Mouse (Mus musculus) liver, adult 2 months (tissue): ENCODE measurements around the gene Fgf2. TPM values are rescaled to one million over a fixed set of nuclear protein-coding genes. Genes with fewer than 3 reads are reported as not detected.

Experiments
- DNase-seq: peaks from one replicate; pipeline ENCODE4 v3.0.0-alpha.2; 2011; ENCODE audit warnings: low read depth, low spot score; ENCODE audit errors: extremely low read depth
- H3K27ac ChIP-seq: fragments of 200-500 bp; replicated peaks from 2 replicates; pipeline ENCODE4 v1.5.1; 2012; ENCODE audit warnings: low read depth, mild to moderate bottlenecking, control low read depth, inconsistent platforms, low read length; ENCODE audit not compliant: insufficient read depth
- H3K27me3 ChIP-seq: fragments of 200-500 bp; 2 replicates; pipeline ENCODE4 v1.6.1; 2012; ENCODE audit warnings: mild to moderate bottlenecking, moderate library complexity, low read length, inconsistent platforms; ENCODE audit not compliant: control insufficient read depth, insufficient read depth
- H3K36me3 ChIP-seq: fragments of 200-500 bp; 2 replicates; pipeline ENCODE4 v1.6.1; 2012; ENCODE audit warnings: low read length, inconsistent platforms; ENCODE audit not compliant: control insufficient read depth, insufficient read depth
- H3K4me1 ChIP-seq: fragments of 200-500 bp; 2 replicates; pipeline ENCODE4 v1.6.1; 2011; ENCODE audit warnings: low read length; ENCODE audit not compliant: control insufficient read depth, insufficient read depth
- H3K4me3 ChIP-seq: fragments of 200-500 bp; 2 replicates; pipeline ENCODE4 v1.5.1; 2011; ENCODE audit warnings: low read depth, mild to moderate bottlenecking, control low read depth, low read length, moderate library complexity; ENCODE audit not compliant: insufficient read depth
- H3K79me2 ChIP-seq: fragments of 200-500 bp; 2 replicates; pipeline ENCODE4 v1.6.1; 2012; ENCODE audit warnings: inconsistent platforms, mild to moderate bottlenecking, low read length, moderate library complexity; ENCODE audit not compliant: control insufficient read depth, insufficient read depth
- H3K9ac ChIP-seq: fragments of 200-500 bp; 2 replicates; pipeline ENCODE4 v1.6.1; 2012; ENCODE audit warnings: low read depth, mild to moderate bottlenecking, control low read depth, inconsistent platforms, low read length
- CTCF ChIP-seq: fragments of 200-500 bp; IDR thresholded peaks from 2 replicates; pipeline ENCODE4 v1.5.1; 2011; ENCODE audit warnings: low read depth, low read length, control low read depth
- POLR2A ChIP-seq: fragments of 200-500 bp; IDR thresholded peaks from 2 replicates; pipeline ENCODE4 v1.6.1; 2011; ENCODE audit warnings: low read length, control low read depth; ENCODE audit not compliant: insufficient read depth; ENCODE audit errors: extremely low read depth
- WGBS: fragments of 180-500 bp; shearing (Covaris S2); methylation state at CpG from one replicate; pipeline ENCODE4 v1.1.7; 2018; 5-methylcytosine and 5-hydroxymethylcytosine counted together
- polyA plus RNA-seq: library from polyadenylated mRNA; depleted of rRNA; stranded (reverse); fragments of >200 nt; gene quantifications from 2 replicates; pipeline ENCODE4 v1.2.3, GENCODE M21; 2012
- total RNA-seq: library from RNA; depleted of rRNA; stranded (reverse); fragments of >200 nt; gene quantifications from 2 replicates; pipeline ENCODE4 v1.2.3, GENCODE M21; 2014

The Fgf2 gene
- total and polyA plus RNA-seq, 2 experiments, result 0.11 to 0.46 TPM

DNA sequence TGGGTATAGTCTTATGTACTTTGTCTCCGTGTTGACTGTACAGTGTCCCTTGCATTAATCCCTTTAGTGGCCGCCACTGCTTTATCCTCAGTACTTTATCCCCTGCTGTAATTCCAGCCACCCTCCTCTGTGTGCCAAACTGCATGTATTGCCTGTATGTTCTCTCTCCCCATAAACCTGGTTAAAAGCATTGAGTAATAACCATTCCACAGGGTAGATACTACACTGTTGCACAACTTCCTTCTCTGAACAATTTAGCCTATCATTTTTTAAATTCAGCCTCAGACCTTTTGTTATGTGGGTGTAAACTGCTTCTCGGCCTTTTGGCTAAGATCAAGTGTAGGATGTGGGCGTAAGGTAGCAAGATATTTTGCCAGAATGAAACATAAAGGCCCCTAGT, 17.0 kb downstream of the Fgf2 start:
- Histone ChIP-seq H3K4me3 (no peak overlapping the region), H3K4me1 (no peaks in the 10 kb centered on the region), H3K36me3 (no peaks in the 10 kb centered on the region), H3K9ac (no peak overlapping the region), H3K79me2 (no peaks in the 10 kb centered on the region), H3K27me3 (no peaks in the 10 kb centered on the region), H3K27ac (no peak overlapping the region)
- DNase-seq, result no peak
- TF ChIP-seq CTCF, result no peak
- 88% methylated on average over 4 of the region's 4 CpGs for WGBS

DNA sequence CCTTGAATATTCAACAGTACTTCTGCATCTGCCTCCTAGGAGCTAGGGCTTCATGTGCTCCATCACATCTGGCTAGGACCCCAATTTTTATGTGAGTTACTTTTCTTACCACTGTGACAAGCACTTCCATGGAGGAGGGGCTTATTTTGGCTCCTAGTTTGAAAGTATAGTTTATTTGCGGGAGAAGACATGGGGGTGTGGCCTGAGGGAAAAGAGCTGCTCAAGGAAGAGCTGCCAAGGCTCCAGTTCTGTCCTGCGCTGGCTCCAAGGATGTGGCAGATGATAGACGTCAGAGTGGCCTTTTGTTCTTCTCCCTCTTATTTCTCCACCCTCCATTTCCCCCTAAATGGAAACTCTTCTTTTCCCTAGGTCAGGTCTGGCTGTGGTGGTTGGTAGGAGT, 17.8 kb downstream of the Fgf2 start:
- no peak overlapping the region for H3K27ac ChIP-seq
- WGBS, result 63% methylated on average over 3 of the region's 3 CpGs
- H3K4me1 ChIP-seq, result no peaks in the 10 kb centered on the region
- H3K4me3 ChIP-seq, result no peak overlapping the region
- no peaks in the 10 kb centered on the region for H3K79me2 ChIP-seq
- DNase-seq, result no peak
- H3K9ac ChIP-seq, result no peak overlapping the region
- no peaks in the 10 kb centered on the region for H3K36me3 ChIP-seq
- H3K27me3 ChIP-seq, result no peaks in the 10 kb centered on the region
- no peak for TF ChIP-seq CTCF
- no peak for TF ChIP-seq POLR2A

DNA sequence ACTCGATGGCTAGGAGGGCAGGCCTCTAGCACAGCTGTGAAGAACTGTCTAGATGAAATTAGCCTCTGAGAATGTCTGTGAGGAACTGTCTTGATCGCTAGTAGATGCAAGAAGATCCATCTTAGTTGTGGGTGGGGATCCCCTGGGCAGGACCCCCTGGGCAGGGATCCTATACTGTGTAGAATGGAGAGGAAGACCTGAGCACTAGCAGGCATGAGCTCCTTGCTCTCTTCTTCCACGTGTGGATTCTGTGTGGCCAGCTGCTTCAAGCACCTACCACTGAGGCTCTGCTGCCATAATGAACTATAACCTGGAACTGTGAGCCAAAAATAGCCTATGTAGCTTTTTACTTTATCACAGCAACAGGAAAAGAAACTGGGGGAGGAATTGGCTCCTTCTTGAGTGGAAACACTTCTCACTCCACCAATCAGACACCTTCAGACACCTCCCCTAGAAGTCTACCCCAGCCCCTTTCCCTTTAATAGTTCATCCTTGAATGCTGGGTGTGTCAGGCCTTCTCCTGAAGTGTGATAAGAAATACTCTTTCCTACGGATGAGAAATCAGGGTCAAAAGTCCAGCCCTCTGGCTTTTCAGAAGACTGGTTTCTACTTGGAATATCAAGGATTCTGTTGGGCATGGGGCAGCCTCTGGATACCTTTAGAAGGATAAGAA, 18.4 kb downstream of the Fgf2 start:
- no peak for TF ChIP-seq CTCF
- no peak for TF ChIP-seq POLR2A
- H3K4me3 ChIP-seq, result no peak overlapping the region
- no peaks in the 10 kb centered on the region for H3K36me3 ChIP-seq
- H3K4me1 ChIP-seq, result no peaks in the 10 kb centered on the region
- no peaks in the 10 kb centered on the region for H3K27me3 ChIP-seq
- H3K27ac ChIP-seq, result no peak overlapping the region
- H3K79me2 ChIP-seq, result no peaks in the 10 kb centered on the region
- WGBS, result 51% methylated on average over 4 of the region's 4 CpGs
- no peak for DNase-seq
- H3K9ac ChIP-seq, result no peak overlapping the region

DNA sequence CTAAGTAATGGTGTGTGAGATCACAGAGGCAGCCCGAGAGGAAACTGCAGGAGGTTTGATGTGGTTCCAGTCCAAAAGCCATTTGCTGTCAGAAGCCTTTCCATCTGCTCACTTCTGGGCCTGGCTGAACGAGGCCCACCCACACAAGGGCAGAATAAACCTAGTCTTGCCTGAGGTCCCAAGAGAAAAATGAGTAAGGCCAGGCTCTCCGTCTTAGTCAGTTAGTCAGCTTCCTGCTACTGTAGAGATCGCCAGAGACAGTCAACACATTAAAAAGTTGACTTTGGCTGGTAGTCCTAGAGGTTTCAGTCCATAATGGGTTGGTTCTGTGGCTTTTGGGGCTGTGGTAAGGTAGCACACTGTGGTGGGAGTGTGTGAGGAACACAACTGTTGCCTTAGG, 22.3 kb downstream of the Fgf2 start:
- DNase-seq, result no peak
- Histone ChIP-seq H3K4me3 (no peak overlapping the region), H3K27ac (no peak overlapping the region), H3K27me3 (no peaks in the 10 kb centered on the region), H3K79me2 (no peaks in the 10 kb centered on the region), H3K36me3 (no peaks in the 10 kb centered on the region), H3K4me1 (no peaks in the 10 kb centered on the region), H3K9ac (no peak overlapping the region)
- TF ChIP-seq POLR2A (no peak), CTCF (no peak)
- 80% methylated on average over 4 of the region's 4 CpGs for WGBS

DNA sequence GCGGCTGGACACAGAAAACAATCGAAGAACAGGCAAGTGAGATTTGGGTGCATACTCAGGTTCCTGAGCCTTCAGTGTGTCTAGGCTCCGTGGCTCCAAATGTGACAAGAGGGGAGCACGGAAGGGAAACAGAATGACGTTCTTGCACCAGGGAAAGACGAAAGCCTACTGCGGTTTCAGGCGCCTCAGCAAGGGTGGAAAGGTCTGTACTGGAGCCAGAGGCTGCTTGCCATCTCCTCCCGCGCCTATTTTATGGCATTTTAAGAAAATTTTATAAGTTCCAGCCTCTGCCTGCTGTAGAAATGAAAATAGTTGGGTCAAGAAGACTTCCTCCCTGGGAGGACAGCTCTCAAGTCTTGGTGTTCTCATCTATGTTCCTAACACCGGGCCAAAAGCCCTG, 25.6 kb downstream of the Fgf2 start:
- H3K27me3 ChIP-seq, result no peaks in the 10 kb centered on the region
- TF ChIP-seq POLR2A, result no peak
- no peak for TF ChIP-seq CTCF
- DNase-seq, result no peak
- no peak overlapping the region for H3K27ac ChIP-seq
- WGBS, result 87% methylated on average over 11 of the region's 11 CpGs
- H3K9ac ChIP-seq, result no peak overlapping the region
- H3K4me1 ChIP-seq, result no peaks in the 10 kb centered on the region
- H3K4me3 ChIP-seq, result no peak overlapping the region
- no peaks in the 10 kb centered on the region for H3K36me3 ChIP-seq
- no peaks in the 10 kb centered on the region for H3K79me2 ChIP-seq

DNA sequence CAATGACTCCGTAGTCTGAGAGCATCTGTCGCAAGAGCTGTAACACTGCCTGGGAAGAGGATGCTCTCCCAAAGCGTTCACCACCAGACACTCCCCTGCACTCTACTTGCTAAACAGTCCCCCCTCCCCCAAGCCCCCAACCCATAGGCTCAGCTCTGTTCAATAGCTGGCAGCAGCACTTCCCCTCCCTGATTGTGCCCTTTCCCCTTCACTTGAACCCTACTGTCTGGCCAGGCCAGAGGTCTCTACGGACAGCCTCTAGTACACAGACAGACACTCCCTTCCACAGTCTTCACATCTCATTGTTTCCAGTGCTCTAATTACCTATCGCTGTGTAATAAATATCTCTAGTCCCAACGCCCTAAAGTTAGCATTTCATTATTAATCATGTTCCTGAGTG, 29.8 kb downstream of the Fgf2 start:
- Histone ChIP-seq H3K79me2 (no peaks in the 10 kb centered on the region), H3K27ac (no peak overlapping the region), H3K27me3 (no peaks in the 10 kb centered on the region), H3K36me3 (no peaks in the 10 kb centered on the region), H3K4me1 (peaks cover 3% of the 10 kb centered on the region; the same call in 1 of the 2 replicates), H3K9ac (no peak overlapping the region), H3K4me3 (no peak overlapping the region)
- no peak for DNase-seq
- TF ChIP-seq CTCF (no peak), POLR2A (no peak)
- 83% methylated on average over 6 of the region's 6 CpGs for WGBS
